Mouse (Mus musculus) megakaryocyte, embryonic 14.5 days (primary cell): Measurements from ENCODE around the gene Creb5.

Experiments used
- FLI1 ChIP-seq: IDR thresholded peaks from 2 replicates; pipeline ENCODE4 v1.6.1; 2012; ENCODE audit warnings: low read length, inconsistent platforms, mixed read lengths
- GATA1 ChIP-seq: IDR thresholded peaks from 3 replicates; pipeline ENCODE4 v1.6.1; 2012; ENCODE audit warnings: mixed read lengths, low read length, inconsistent platforms, borderline replicate concordance

- TF ChIP-seq FLI1 (no peak), GATA1 (no peak)
Observed at GRCm38 (mm10) chr6:53604386-53604785, 317.3 kb downstream of the Creb5 start.
